In genomic region chr14:79480624-79481338, GRCm38 (mm10) we compare ENCODE assay signal across 8 mouse cellular contexts. TPM values are rescaled to one million over a fixed set of nuclear protein-coding genes. Genes with fewer than 3 reads are reported as not detected.
DNase-seq lines count a peak whose midpoint lies in the region; ATAC-seq and TF ChIP-seq lines count a peak whose summit lies in the region.

Gene Elf1 (plus strand): TSS chr14:79481194.

- TF ChIP-seq CTCF in CH12.LX (conservative IDR thresholded peaks at IDR 0.05 in 1 of 2, IDR thresholded peaks at IDR 0.05 in 1 of 2; ENCODE audit: low read depth in 2 of 2, low read length in 2 of 2), result 0 out of 4 replicates have a peak, but pooled peaks of 1 of the 2 experiments have one; percentile 1
- TF ChIP-seq CTCF in liver, embryonic 14.5 days (IDR thresholded peaks at IDR 0.05; ENCODE audit: low read depth), result no peak

- no peak for TF ChIP-seq RAD21 in CH12.LX (IDR thresholded peaks at IDR 0.05; ENCODE audit: low read depth, low read length)

- peaks cover 12% of the 10 kb centered on the region for H3K79me2 ChIP-seq in CH12.LX (replicated peaks; ENCODE audit: control insufficient read depth, extremely low read depth, insufficient read depth, poor library complexity, severe bottlenecking)

- WGBS in forebrain, embryonic 12.5 days, result under 1% methylated on average over 79 of the region's 96 CpGs
- WGBS in heart, embryonic 16.5 days, result under 1% methylated on average over 84 of the region's 96 CpGs
- WGBS in liver, embryonic 14.5 days (ENCODE audit: insufficient replicate concordance), result under 1% methylated on average over 95 of the region's 96 CpGs
- WGBS in stomach, embryonic 15.5 days, result under 1% methylated on average over 93 of the region's 96 CpGs

- peaks cover 6 to 21% of the 10 kb centered on the region in 2 experiments for H3K4me1 ChIP-seq in CH12.LX (ENCODE audit: control insufficient read depth in 1 of 2, insufficient read depth in 2 of 2)
- H3K4me1 ChIP-seq in forebrain, embryonic 12.5 days, result peaks cover 27% of the 10 kb centered on the region
- H3K4me1 ChIP-seq in heart, embryonic 16.5 days (ENCODE audit: control insufficient read depth, insufficient read depth, low read length), result peaks cover 25% of the 10 kb centered on the region
- H3K4me1 ChIP-seq in liver, embryonic 14.5 days (replicated peaks; ENCODE audit: control insufficient read depth in 2 of 2, insufficient read depth in 2 of 2, low read length in 1 of 2), result peaks cover 24 to 32% of the 10 kb centered on the region in 2 experiments
- H3K4me1 ChIP-seq in stomach, embryonic 15.5 days, result peaks cover 24% of the 10 kb centered on the region

- ATAC-seq in forebrain, embryonic 12.5 days (ENCODE audit: low FRiP score), result peak; percentile 87
- ATAC-seq in heart, embryonic 16.5 days (replicated peaks; ENCODE audit: extremely low read depth, insufficient read depth, low FRiP score), result peak; percentile 86
- peak; percentile 70 for ATAC-seq in liver, embryonic 14.5 days (ENCODE audit: insufficient read depth)
- peak; percentile 78 for ATAC-seq in stomach, embryonic 15.5 days (ENCODE audit: insufficient read depth, low FRiP score, low read depth)

- H3K36me3 ChIP-seq in CH12.LX (replicated peaks in 1 of 2; ENCODE audit: control insufficient read depth in 1 of 2, insufficient read depth in 1 of 2, low read length in 1 of 2), result peaks cover 10 to 23% of the 10 kb centered on the region in 2 experiments
- peaks cover 23% of the 10 kb centered on the region for H3K36me3 ChIP-seq in forebrain, embryonic 12.5 days (replicated peaks)
- H3K36me3 ChIP-seq in heart, embryonic 16.5 days (ENCODE audit: control insufficient read depth, insufficient read depth), result peaks cover 7% of the 10 kb centered on the region; the same call in 1 of the 2 replicates
- H3K36me3 ChIP-seq in liver, embryonic 14.5 days (replicated peaks; ENCODE audit: control insufficient read depth, insufficient read depth, low read depth), result peaks cover 4% of the 10 kb centered on the region
- H3K36me3 ChIP-seq in stomach, embryonic 15.5 days, result peaks cover 5% of the 10 kb centered on the region

- dilution Hi-C loops in CH12.LX (cut with MboI; ENCODE audit: extremely low pct_ligation_motif_present, extremely low pct_unique_long_range_greater_than_20kb, low sequenced_read_pairs), result no loop called here

- peak within 1 kb of the TSS; percentile 83 to 95 (median 86) for H3K4me3 ChIP-seq in CH12.LX (replicated peaks in 1 of 3; ENCODE audit: low read depth in 2 of 3, low read length in 2 of 3, poor library complexity in 1 of 3)
- peak within 1 kb of the TSS; percentile 94 for H3K4me3 ChIP-seq in forebrain, embryonic 12.5 days (replicated peaks)
- H3K4me3 ChIP-seq in heart, embryonic 16.5 days (ENCODE audit: low read length), result peak within 1 kb of the TSS; percentile 98
- H3K4me3 ChIP-seq in liver, embryonic 14.5 days (ENCODE audit: insufficient read depth in 1 of 2, low read depth in 2 of 2, low read length in 2 of 2), result peak within 1 kb of the TSS; percentile 90 to 93
- peak within 1 kb of the TSS; percentile 96 for H3K4me3 ChIP-seq in stomach, embryonic 15.5 days (replicated peaks)

- TF ChIP-seq POLR2A in CH12.LX (IDR thresholded peaks at IDR 0.05; ENCODE audit: low read depth, low read length), result peak; percentile 97

- peak within 1 kb of the TSS; percentile 86 for H3K27ac ChIP-seq in CH12.LX (ENCODE audit: insufficient read depth, low read depth)
- H3K27ac ChIP-seq in forebrain, embryonic 12.5 days, result peak within 1 kb of the TSS; percentile 100
- H3K27ac ChIP-seq in heart, embryonic 16.5 days (ENCODE audit: low read length), result peak within 1 kb of the TSS; percentile 100
- peak within 1 kb of the TSS; percentile 85 for H3K27ac ChIP-seq in liver, embryonic 14.5 days
- peak within 1 kb of the TSS; percentile 100 for H3K27ac ChIP-seq in stomach, embryonic 15.5 days

- peak within 1 kb of the TSS; percentile 87 for H3K9ac ChIP-seq in CH12.LX (ENCODE audit: insufficient read depth, low read depth)
- H3K9ac ChIP-seq in forebrain, embryonic 12.5 days, result peak within 1 kb of the TSS; percentile 96
- H3K9ac ChIP-seq in heart, embryonic 16.5 days (ENCODE audit: low read length), result peak within 1 kb of the TSS; percentile 99
- peak within 1 kb of the TSS; percentile 89 for H3K9ac ChIP-seq in liver, embryonic 14.5 days (replicated peaks)
- H3K9ac ChIP-seq in stomach, embryonic 15.5 days, result peak within 1 kb of the TSS; percentile 98

- DNase-seq in CH12.LX (ENCODE audit: extremely low read depth), result peak; percentile 79
- peak; percentile 66 for DNase-seq in c-Kit-positive CD71-positive TER-119-negative erythroid progenitor cells, embryonic 14.5 days (ENCODE audit: low read depth)
- DNase-seq in kidney, postnatal 36 days, result peak; percentile 97 to 99
- DNase-seq in liver, embryonic 14.5 days (ENCODE audit: low read depth in 3 of 3, low spot score in 3 of 3), result peak; percentile 64 to 66 (median 66)
- DNase-seq in neural tube, embryonic 10.5 days (ENCODE audit: extremely low spot score, low spot score), result peak; percentile 94

- in situ Hi-C loops in CH12.LX (cut with MboI; ENCODE audit: low pct_ligation_motif_present, low pct_unique_long_range_greater_than_20kb, low sequenced_read_pairs), result no loop called here

- H3K27me3 ChIP-seq in CH12.LX (replicated peaks), result no peaks in the 10 kb centered on the region
- no peaks in the 10 kb centered on the region for H3K27me3 ChIP-seq in forebrain, embryonic 12.5 days
- H3K27me3 ChIP-seq in heart, embryonic 16.5 days (ENCODE audit: control insufficient read depth, insufficient read depth, low read length), result no peaks in the 10 kb centered on the region
- H3K27me3 ChIP-seq in liver, embryonic 14.5 days (ENCODE audit: control insufficient read depth, insufficient read depth, low read length), result no peaks in the 10 kb centered on the region
- H3K27me3 ChIP-seq in stomach, embryonic 15.5 days (replicated peaks), result no peaks in the 10 kb centered on the region

- TF ChIP-seq EP300 in CH12.LX (IDR thresholded peaks at IDR 0.05; ENCODE audit: low read length), result no peak
- peak; percentile 33; the same call in 1 of the 2 replicates for TF ChIP-seq EP300 in liver, embryonic 14.5 days (IDR thresholded peaks at IDR 0.05; ENCODE audit: low read depth)

- H3K4me2 ChIP-seq in CH12.LX (ENCODE audit: insufficient read depth, low read depth, poor library complexity, severe bottlenecking), result peak within 1 kb of the TSS; percentile 62; the same call in 1 of the 2 replicates
- peak within 1 kb of the TSS; percentile 65 for H3K4me2 ChIP-seq in forebrain, embryonic 12.5 days
- peak within 1 kb of the TSS; percentile 77 for H3K4me2 ChIP-seq in heart, embryonic 16.5 days (ENCODE audit: low read depth, low read length)
- H3K4me2 ChIP-seq in liver, embryonic 14.5 days (ENCODE audit: low read depth), result peak within 1 kb of the TSS; percentile 91
- peak within 1 kb of the TSS; percentile 67 for H3K4me2 ChIP-seq in stomach, embryonic 15.5 days

- no peaks in the 10 kb centered on the region for H3K9me3 ChIP-seq in CH12.LX (replicated peaks; ENCODE audit: low read length)
- H3K9me3 ChIP-seq in forebrain, embryonic 12.5 days, result no peaks in the 10 kb centered on the region
- H3K9me3 ChIP-seq in heart, embryonic 16.5 days (replicated peaks; ENCODE audit: control insufficient read depth, low read length), result no peaks in the 10 kb centered on the region
- H3K9me3 ChIP-seq in liver, embryonic 14.5 days (ENCODE audit: control insufficient read depth, low read length), result no peaks in the 10 kb centered on the region
- no peaks in the 10 kb centered on the region for H3K9me3 ChIP-seq in stomach, embryonic 15.5 days

TF ChIP-seq in CH12.LX, 34 proteins besides CTCF, POLR2A, EP300 and RAD21 (continues in another document):
- TF ChIP-seq POLR2AphosphoS2 (IDR thresholded peaks at IDR 0.05; ENCODE audit: low read depth, low read length) (peak; percentile 61; the same call in 1 of the 2 replicates), MAX (IDR thresholded peaks at IDR 0.05; ENCODE audit: low read length) (no peak), ETS1 (conservative IDR thresholded peaks at IDR 0.05; ENCODE audit: low read depth, low read length) (no peak; the same call in 1 of the 2 replicates), GABPA (IDR thresholded peaks at IDR 0.05; ENCODE audit: insufficient replicate concordance, low read depth, low read length) (no peak), BHLHE40 (IDR thresholded peaks at IDR 0.05; ENCODE audit: low read depth, low read length) (no peak), USF1 (IDR thresholded peaks at IDR 0.05; ENCODE audit: low read depth, low read length) (no peak), MYC (IDR thresholded peaks at IDR 0.05; ENCODE audit: low read depth, low read length) (no peak), E2F4 (IDR thresholded peaks at IDR 0.05; ENCODE audit: insufficient replicate concordance, low read depth, low read length) (no peak), CHD1 (IDR thresholded peaks at IDR 0.05; ENCODE audit: low read depth, low read length) (no peak), SMC3 (IDR thresholded peaks at IDR 0.05; ENCODE audit: low read depth, low read length) (no peak), HCFC1 (IDR thresholded peaks at IDR 0.05; ENCODE audit: low read depth, low read length) (peak; percentile 77), ZNF384 (IDR thresholded peaks at IDR 0.05; ENCODE audit: low read depth, low read length) (no peak), NRF1 (IDR thresholded peaks at IDR 0.05; ENCODE audit: low read depth, low read length) (no peak), MEF2A (IDR thresholded peaks at IDR 0.05; ENCODE audit: borderline replicate concordance, low read depth, low read length) (no peak; the same call in 1 of the 2 replicates), ELF1 (IDR thresholded peaks at IDR 0.05; ENCODE audit: low read depth, low read length) (peak; percentile 19; the same call in 1 of the 2 replicates), CHD2 (IDR thresholded peaks at IDR 0.05; ENCODE audit: low read length) (peak; percentile 85), JUN (IDR thresholded peaks at IDR 0.05; ENCODE audit: insufficient read depth, low read depth, low read length) (no peak), RCOR1 (conservative IDR thresholded peaks at IDR 0.05; ENCODE audit: low read depth, low read length) (no peak), USF2 (conservative IDR thresholded peaks at IDR 0.05; ENCODE audit: low read depth, low read length) (no peak), TCF12 (IDR thresholded peaks at IDR 0.05; ENCODE audit: low read depth, low read length) (peak; percentile 82), ZKSCAN1 (IDR thresholded peaks at IDR 0.05; ENCODE audit: borderline replicate concordance, low read depth, low read length) (no peak)

RNA-seq across cellular contexts. Expression of gene Elf1, which starts in this region (rescaled TPM):
- total RNA-seq in CH12.LX (2012; rRNA removed) (37.1 and 41.2 TPM in 2 replicates), CH12.LX (2014; rRNA removed) (71.7 and 85.2 TPM in 2 replicates)
- 49.6 and 54.4 TPM in 2 replicates for polyA plus RNA-seq in CH12.LX (2012; ENCODE audit: insufficient read length, low read depth)
- polyA plus RNA-seq in forebrain, embryonic 12.5 days (2016; fragmentation: Nextera tagmentation; extraction: Ambion mirVana), result 5.7 and 6.2 TPM in 2 replicates
- polyA plus RNA-seq in heart, embryonic 16.5 days (2015; fragmentation: Nextera tagmentation; extraction: Ambion mirVana), result 9.9 and 12.3 TPM in 2 replicates
- 6.0 and 9.3 TPM in 2 replicates for polyA plus RNA-seq in liver, embryonic 14.5 days (2012; rRNA removed)
- 8.7 and 9.9 TPM in 2 replicates for polyA plus RNA-seq in liver, embryonic 14.5 days (2014; fragmentation: Nextera tagmentation; extraction: Ambion mirVana)
- 25.1 and 26.1 TPM in 2 replicates for polyA plus RNA-seq in stomach, embryonic 15.5 days (2015; fragmentation: Nextera tagmentation; extraction: Ambion mirVana)

Comparison
In these comparisons a context has a peak if more than half of its experiments do, and no peak if none do; other contexts are left out.
1. Peak in every context shown above with its lines: DNase-seq, ATAC-seq, H3K4me3 ChIP-seq and H3K27ac ChIP-seq.